Mouse (Mus musculus): ENCODE data around the gene Ctcf. TPM values are rescaled to one million over a fixed set of nuclear protein-coding genes. Genes with fewer than 3 reads are reported as not detected.

Gene Ctcf
- polyA plus RNA-seq, 1 experiment = 251 TPM

- no peak for TF ChIP-seq GATA1 (IDR thresholded peaks at IDR 0.05; ENCODE audit: low read length)
These were observed 86.5 kb downstream of the Ctcf start for GRCm38 (mm10) chr8:105722861-105723260.

GRCm38 (mm10) chr8:105725726-105726125 lies 89.4 kb downstream of the Ctcf start:
- TF ChIP-seq GATA1 (IDR thresholded peaks at IDR 0.05; ENCODE audit: low read length) = no peak

DNA sequence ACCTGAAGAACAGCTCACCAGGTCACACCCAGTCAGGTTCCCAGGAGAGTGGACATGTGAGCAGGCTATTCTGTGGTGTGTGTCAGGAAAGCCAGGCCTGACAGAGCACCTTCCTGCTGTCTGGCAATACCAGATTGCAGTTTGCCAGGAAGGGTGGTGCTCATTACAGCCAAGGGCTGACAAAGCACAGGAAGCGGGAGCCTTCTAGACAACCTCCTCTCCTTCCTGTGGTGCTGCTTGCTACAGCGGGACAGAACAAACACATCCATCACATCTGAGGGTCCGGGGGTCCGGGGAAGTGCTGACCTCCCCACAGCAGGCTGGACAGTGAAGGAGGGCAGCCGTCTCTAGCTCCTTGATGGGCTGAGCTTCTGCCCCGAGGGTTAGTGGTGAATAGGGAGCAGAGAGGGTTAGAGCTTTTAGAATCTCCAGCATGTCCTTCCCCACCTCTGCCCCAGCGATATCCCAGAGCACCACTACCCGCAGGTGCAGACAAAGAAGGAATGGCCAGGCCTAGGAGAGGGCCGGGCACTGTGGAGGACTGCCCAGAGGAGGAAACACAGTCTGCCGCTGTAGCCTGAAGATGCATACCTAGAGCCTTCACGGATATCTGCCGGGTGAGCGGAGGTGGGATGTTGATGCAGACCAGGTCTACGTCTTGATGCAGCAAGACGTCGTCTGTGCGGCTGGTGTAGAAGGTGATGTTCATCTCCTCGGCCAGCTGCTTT lies 91.2 kb downstream of the Ctcf start:
- no peak for TF ChIP-seq GATA1 (IDR thresholded peaks at IDR 0.05; ENCODE audit: low read length)

DNA sequence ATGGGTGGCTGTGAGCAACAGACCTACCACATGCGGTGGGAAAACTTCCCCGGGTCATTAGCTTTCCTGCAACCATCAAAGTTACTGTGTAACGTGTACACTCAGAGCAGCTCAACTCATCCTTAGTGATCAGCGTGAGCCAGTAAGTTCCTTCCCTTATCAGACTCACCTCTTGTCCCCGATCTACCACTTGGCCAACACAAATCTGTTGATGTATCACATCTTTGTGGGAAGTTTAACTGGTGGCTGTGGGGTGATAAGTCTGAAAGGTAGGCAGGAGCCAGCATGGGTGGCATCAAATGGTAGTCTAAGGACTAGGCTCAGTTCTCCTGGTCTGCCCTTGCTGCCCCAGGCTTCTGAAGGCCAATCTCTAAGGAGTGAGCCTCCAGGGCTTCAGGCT lies 95.8 kb downstream of the Ctcf start:
- peak; percentile 74 for TF ChIP-seq GATA1 (IDR thresholded peaks at IDR 0.05; ENCODE audit: low read length)

Other genes with a start within 250 kb of the Ctcf start
- gene Kctd19, start 223.1 kb upstream of the Ctcf start, polyA plus RNA-seq (2012) = not detected in 2 replicates
- not detected in 2 replicates for gene Lrrc36, start 223.0 kb upstream of the Ctcf start, polyA plus RNA-seq (2012)
- gene Tppp3, start 165.0 kb upstream of the Ctcf start, polyA plus RNA-seq (2012) = not detected in 2 replicates
- gene Zdhhc1, start 139.7 kb upstream of the Ctcf start, polyA plus RNA-seq (2012) = 0.15 and 0.16 TPM in 2 replicates
- not detected in 2 replicates for gene Hsd11b2, start 117.8 kb upstream of the Ctcf start, polyA plus RNA-seq (2012)
- 17.4 and 23.6 TPM in 2 replicates for gene Atp6v0d1, start 70.5 kb upstream of the Ctcf start, polyA plus RNA-seq (2012)
- 56.3 and 62.8 TPM in 2 replicates for gene Ripor1, start 31.3 kb upstream of the Ctcf start, polyA plus RNA-seq (2012)
- 0.10 TPM in 1 of 2 replicates, not detected in the other for gene Agrp, start 825 bp downstream of the Ctcf start, polyA plus RNA-seq (2012)
- 1.3 and 1.7 TPM in 2 replicates for gene Carmil2, start 49.7 kb downstream of the Ctcf start, polyA plus RNA-seq (2012)
- 32.7 and 72.3 TPM in 2 replicates for gene Acd, start 64.5 kb downstream of the Ctcf start, polyA plus RNA-seq (2012)
- gene Pard6a, start 64.6 kb downstream of the Ctcf start, polyA plus RNA-seq (2012) = 8.1 TPM in 2 replicates
- not detected in 2 replicates for gene 4933405L10Rik, start 71.1 kb downstream of the Ctcf start, polyA plus RNA-seq (2012)
- gene Enkd1, start 71.6 kb downstream of the Ctcf start, polyA plus RNA-seq (2012) = 40.0 and 52.9 TPM in 2 replicates
- 4.7 TPM in 2 replicates for gene Gfod2, start 122.1 kb downstream of the Ctcf start, polyA plus RNA-seq (2012)
- gene Ranbp10, start 190.8 kb downstream of the Ctcf start, polyA plus RNA-seq (2012) = 23.9 and 32.1 TPM in 2 replicates
- gene Tsnaxip1, start 191.2 kb downstream of the Ctcf start, polyA plus RNA-seq (2012) = not detected in 2 replicates
- gene Cenpt, start 216.7 kb downstream of the Ctcf start, polyA plus RNA-seq (2012) = 15.8 and 16.9 TPM in 2 replicates
- gene Thap11, start 218.6 kb downstream of the Ctcf start, polyA plus RNA-seq (2012) = 35.4 and 41.5 TPM in 2 replicates
- 239 and 337 TPM in 2 replicates for gene Nutf2, start 224.0 kb downstream of the Ctcf start, polyA plus RNA-seq (2012)
- 20.8 and 27.6 TPM in 2 replicates for gene Edc4, start 244.3 kb downstream of the Ctcf start, polyA plus RNA-seq (2012)